Mouse (Mus musculus) thymus, postnatal 10 days (tissue): ENCODE measurements around the gene Zbtb24.

Experiments used
- DNase-seq, 2 experiments: peaks; one replicate each; pipeline ENCODE4 v3.0.0; 2021; ENCODE audit warnings: low spot score in 2 of 2

Zbtb24 gene

GRCm38 (mm10) chr10:41467325-41467724, 17.1 kb downstream of the Zbtb24 start:
- DNase-seq, result no peak

- DNase-seq, result no peak
Measured at GRCm38 (mm10) chr10:41470693-41471092, 20.5 kb downstream of the Zbtb24 start.

DNA sequence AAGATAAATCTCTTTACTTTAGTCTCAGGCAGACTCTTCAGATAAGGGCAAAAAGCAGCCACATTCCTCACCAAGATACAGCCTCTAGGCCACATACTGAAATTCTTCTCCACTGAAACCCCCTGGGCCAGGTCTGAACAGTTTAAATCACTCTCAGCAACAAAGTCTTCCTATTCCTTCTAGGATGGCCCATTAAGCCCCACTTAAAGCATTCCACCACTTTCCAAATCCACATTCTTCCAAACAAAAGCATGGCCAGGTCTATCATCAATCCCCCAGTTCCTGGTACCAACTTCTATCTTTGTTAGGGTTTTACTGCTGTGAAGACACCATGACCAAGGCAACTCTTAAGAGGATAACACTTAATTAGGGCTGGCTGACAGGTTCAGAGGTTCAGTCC, 22.4 kb downstream of the Zbtb24 start:
- DNase-seq, result no peak

- DNase-seq, result no peak
Measured at GRCm38 (mm10) chr10:41472962-41473481, 22.8 kb downstream of the Zbtb24 start.

DNA sequence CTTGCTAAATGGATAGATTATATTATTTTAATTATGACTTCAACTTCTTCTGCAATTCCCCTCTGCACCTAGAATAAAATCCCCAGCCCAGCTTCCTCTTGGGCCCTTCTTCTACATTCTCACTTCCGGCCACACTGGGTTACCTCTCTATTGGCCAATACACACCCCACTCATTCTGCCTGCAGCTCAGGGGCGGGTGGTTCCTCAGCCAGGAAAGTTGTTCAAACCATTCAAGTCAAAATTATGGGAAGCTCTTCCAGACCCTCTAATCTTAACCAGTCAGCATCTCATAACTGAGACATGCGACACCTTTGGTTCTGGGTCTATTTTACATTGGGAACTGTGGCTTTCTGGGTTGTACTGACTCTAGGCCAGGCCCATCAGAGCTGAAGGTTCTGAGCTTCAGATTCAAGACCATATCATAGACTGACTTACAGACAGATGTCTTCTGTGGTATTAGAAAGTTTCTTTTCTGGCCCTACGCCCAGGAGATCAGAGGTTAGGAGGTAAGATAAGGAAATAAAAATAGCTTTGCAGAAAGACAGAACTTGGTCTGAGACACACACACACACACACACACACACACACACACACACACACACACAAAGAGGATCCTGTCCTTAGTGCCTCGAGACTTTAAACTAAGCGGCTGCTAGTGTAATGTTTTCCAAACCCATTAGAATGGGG, 23.7 kb downstream of the Zbtb24 start:
- no peak for DNase-seq

GRCm38 (mm10) chr10:41474981-41475391, 24.8 kb downstream of the Zbtb24 start:
- DNase-seq, result no peak

GRCm38 (mm10) chr10:41476171-41477017, 26.2 kb downstream of the Zbtb24 start, which contains the start of gene Mical1:
Gene Mical1 (plus strand): TSS chr10:41476314.
- peak; percentile 56 to 63 for DNase-seq

DNA sequence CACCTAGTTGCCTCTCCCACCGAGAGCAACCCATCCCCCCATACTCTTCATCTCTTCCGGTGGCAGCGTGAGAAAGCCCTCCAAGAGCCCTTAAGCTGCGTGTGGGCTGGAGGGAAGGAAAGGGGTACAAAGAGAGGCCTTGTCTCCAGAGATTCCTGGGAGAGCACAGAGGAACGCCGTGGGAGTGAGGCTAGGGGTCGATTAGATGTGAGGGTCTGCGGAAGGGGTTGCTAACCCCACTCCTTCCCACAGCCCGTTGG, 26.8 kb downstream of the Zbtb24 start:
- DNase-seq, result peak; percentile 49 to 69

- peak; percentile 67 to 68 for DNase-seq
Measured at GRCm38 (mm10) chr10:41477278-41478181, 27.3 kb downstream of the Zbtb24 start.

DNA sequence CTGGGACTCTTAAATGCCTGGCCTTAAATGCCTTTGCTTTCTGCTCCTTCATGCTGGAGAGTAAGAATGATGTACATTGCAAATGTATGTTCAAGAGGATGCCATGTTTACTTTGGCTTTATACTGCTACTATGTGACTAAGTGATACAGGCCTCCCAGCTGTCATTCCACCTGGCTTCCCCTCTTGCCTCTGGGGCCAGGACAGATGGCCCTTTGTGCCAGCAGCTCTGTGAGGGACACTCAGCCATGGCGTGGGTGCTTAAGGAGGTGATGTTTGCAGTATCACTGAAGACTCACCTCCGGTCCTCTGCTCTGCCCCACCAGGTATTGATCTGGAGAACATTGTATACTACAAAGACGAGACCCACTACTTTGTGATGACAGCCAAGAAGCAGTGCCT, 29.8 kb downstream of the Zbtb24 start:
- DNase-seq, result no peak

- DNase-seq, result no peak
Measured at GRCm38 (mm10) chr10:41480938-41481880, 31.0 kb downstream of the Zbtb24 start.

DNA sequence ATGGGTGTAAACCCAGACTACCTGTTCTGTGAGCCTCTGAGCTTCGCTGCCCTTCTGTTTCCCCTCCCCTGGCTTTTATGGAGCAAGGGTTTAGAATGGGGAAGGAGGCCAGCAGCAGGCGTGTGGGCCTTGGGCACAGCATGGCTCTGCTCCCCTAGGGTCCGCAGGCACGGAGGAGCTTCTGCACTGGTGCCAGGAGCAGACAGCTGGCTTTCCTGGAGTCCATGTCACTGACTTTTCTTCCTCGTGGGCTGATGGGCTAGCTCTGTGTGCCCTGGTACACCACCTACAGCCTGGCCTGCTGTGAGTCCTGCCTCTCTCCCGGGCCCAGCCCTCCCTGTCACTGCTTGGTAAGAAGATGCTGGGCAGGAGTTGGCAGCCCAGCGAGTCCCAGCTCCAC, 32.3 kb downstream of the Zbtb24 start:
- no peak for DNase-seq

- no peak for DNase-seq
Measured at GRCm38 (mm10) chr10:41485778-41486177, 35.6 kb downstream of the Zbtb24 start.

- no peak for DNase-seq
Measured at GRCm38 (mm10) chr10:41486506-41487170, 36.5 kb downstream of the Zbtb24 start.

- DNase-seq, result no peak
Measured at GRCm38 (mm10) chr10:41488877-41489276, 38.7 kb downstream of the Zbtb24 start.

DNA sequence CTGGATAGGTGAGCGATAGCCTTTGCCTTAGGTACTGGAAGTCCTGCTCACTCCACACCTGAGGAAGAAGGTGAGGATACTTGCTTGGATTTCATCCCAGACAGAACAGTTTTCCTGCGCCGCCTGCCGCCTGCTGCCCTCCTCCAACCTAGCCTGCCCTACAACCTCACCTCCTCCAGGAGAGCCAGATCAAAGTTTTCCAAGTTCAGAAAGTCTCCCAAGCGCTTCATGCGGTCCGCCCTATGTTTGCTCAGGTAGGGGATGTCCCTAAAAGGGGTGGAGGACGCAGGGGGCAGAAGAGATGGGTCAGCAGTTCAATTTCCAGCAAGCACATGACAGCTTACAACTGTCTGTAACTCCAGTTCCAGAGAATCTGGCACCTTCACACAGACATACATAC, 39.1 kb downstream of the Zbtb24 start:
- DNase-seq, result no peak

GRCm38 (mm10) chr10:41489708-41490517, 39.7 kb downstream of the Zbtb24 start, which contains the start of the genes Smpd2 and Ppil6:
Gene Smpd2 (minus strand): TSS chr10:41490369.
Gene Ppil6 (plus strand): TSS chr10:41490439.
- DNase-seq, result peak; percentile 88 to 90

DNA sequence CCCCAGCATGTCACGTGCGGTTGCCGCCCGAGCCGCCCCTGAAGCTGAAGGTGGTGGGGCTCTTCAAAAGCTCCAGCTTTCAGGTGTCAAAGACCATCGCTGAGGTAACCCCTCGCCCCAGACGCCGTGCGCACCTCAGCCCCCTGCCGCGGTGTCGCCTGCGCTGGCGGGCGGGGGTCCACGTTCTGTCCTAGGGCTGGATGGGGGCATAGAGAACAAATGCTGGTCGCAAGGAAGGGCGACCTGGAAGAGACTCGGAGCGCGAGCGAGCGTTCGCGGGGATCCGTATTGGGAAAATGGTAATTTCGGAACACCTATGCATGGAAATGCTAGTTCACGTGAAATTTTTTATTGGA, 40.3 kb downstream of the Zbtb24 start:
- no peak for DNase-seq

DNA sequence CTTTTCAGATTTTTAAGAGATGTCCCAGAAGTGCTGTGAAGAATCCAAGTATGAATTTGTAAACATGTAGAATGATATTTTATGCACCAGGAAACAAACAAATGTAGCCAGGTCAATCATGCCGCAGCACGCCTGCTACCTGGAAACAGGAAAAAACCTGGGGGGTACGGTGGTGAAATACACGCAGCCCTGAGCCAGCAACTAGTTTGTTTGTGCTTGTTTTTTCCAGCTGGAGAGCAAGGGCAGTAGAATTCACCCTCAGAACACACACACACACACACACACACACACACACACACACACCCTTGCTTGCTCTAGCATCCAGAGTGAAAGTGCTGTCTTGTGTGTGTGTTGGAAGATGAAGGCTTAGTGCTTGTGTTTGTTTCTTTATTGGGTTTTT, 40.9 kb downstream of the Zbtb24 start:
- no peak for DNase-seq
